Mouse (Mus musculus) kidney, postnatal 25 days (tissue): ENCODE measurements at regions not wholly inside any gene's neighbourhood (a gene's known extent, or its start where the extent isn't known, plus 50 kb on each side); places are given as distances from the start of the nearest gene placed in this dataset.
"Not testable (repeated sequence)": the region's sequence is repeated elsewhere in the genome, so short reads cannot be mapped to it uniquely, and the experiment has no call there.

Source experiments
- DNase-seq, 2 experiments: peaks; one replicate each; pipeline ENCODE4 v3.0.0; 2021; ENCODE audit warnings: mixed read lengths in 2 of 2

- no peak for DNase-seq
These were observed 219.9 kb downstream of the Bcl11a start for GRCm38 (mm10) chr11:24297763-24298162.

- DNase-seq, result no peak
These were observed 222.5 kb downstream of the Bcl11a start for GRCm38 (mm10) chr11:24300351-24300750.

- no peak for DNase-seq
These were observed 223.3 kb downstream of the Bcl11a start for GRCm38 (mm10) chr11:24301201-24301600.

- DNase-seq, result no peak
These were observed 227.3 kb downstream of the Bcl11a start for GRCm38 (mm10) chr11:24305145-24305553.

GRCm38 (mm10) chr11:24305691-24306090 is 227.8 kb downstream of the Bcl11a start:
- DNase-seq, result peak in 1 of 2 experiments; percentile 13

GRCm38 (mm10) chr11:24306101-24306500 is 228.2 kb downstream of the Bcl11a start:
- no peak for DNase-seq

GRCm38 (mm10) chr11:24307601-24308252 is 229.9 kb downstream of the Bcl11a start:
- DNase-seq, result no peak

- no peak for DNase-seq
These were observed 230.4 kb downstream of the Bcl11a start for GRCm38 (mm10) chr11:24308253-24308633.

- no peak for DNase-seq
These were observed 236.2 kb downstream of the Bcl11a start for GRCm38 (mm10) chr11:24314046-24314445.

GRCm38 (mm10) chr11:24315582-24315981 is 237.7 kb downstream of the Bcl11a start:
- DNase-seq, result no peak

- no peak for DNase-seq
These were observed 238.3 kb downstream of the Bcl11a start for GRCm38 (mm10) chr11:24316198-24316597.

- DNase-seq, result no peak
These were observed 240.3 kb downstream of the Bcl11a start for GRCm38 (mm10) chr11:24317989-24318735.

GRCm38 (mm10) chr11:24319222-24319621 is 241.4 kb downstream of the Bcl11a start:
- no peak for DNase-seq

- DNase-seq, result not testable (repeated sequence)
These were observed 244.6 kb downstream of the Bcl11a start for GRCm38 (mm10) chr11:24322412-24322811.

- no peak for DNase-seq
These were observed 250.6 kb downstream of the Bcl11a start for GRCm38 (mm10) chr11:24328481-24328880.

- DNase-seq, result no peak
These were observed 252.7 kb downstream of the Bcl11a start for GRCm38 (mm10) chr11:24330366-24331124.

GRCm38 (mm10) chr11:24332241-24332640 is 254.4 kb downstream of the Bcl11a start:
- DNase-seq, result no peak

GRCm38 (mm10) chr11:24333111-24333510 is 255.3 kb downstream of the Bcl11a start:
- no peak for DNase-seq

- DNase-seq, result no peak
These were observed 257.4 kb downstream of the Bcl11a start for GRCm38 (mm10) chr11:24335256-24335655.

- DNase-seq, result no peak
These were observed 260.3 kb downstream of the Bcl11a start for GRCm38 (mm10) chr11:24338111-24338510.

GRCm38 (mm10) chr11:24339061-24339460 is 261.2 kb downstream of the Bcl11a start:
- no peak for DNase-seq

GRCm38 (mm10) chr11:24340677-24341076 is 262.8 kb downstream of the Bcl11a start:
- DNase-seq, result no peak

- no peak for DNase-seq
These were observed 263.8 kb downstream of the Bcl11a start for GRCm38 (mm10) chr11:24341650-24342049.

GRCm38 (mm10) chr11:24342176-24342575 is 264.3 kb downstream of the Bcl11a start:
- no peak for DNase-seq
